Mouse (Mus musculus): Measurements from ENCODE around the gene Nolc1.

GRCm38 (mm10) chr19:46058466-46058865 lies 17.2 kb upstream of the Nolc1 start:
- no peak for TF ChIP-seq TAL1 (IDR thresholded peaks at IDR 0.05; ENCODE audit: low read length)
- no peak for TF ChIP-seq GATA1 (IDR thresholded peaks at IDR 0.05; ENCODE audit: low read length)

Measured in erythroblast, embryonic 14.5 days (primary cell).